In the genomic region with DNA sequence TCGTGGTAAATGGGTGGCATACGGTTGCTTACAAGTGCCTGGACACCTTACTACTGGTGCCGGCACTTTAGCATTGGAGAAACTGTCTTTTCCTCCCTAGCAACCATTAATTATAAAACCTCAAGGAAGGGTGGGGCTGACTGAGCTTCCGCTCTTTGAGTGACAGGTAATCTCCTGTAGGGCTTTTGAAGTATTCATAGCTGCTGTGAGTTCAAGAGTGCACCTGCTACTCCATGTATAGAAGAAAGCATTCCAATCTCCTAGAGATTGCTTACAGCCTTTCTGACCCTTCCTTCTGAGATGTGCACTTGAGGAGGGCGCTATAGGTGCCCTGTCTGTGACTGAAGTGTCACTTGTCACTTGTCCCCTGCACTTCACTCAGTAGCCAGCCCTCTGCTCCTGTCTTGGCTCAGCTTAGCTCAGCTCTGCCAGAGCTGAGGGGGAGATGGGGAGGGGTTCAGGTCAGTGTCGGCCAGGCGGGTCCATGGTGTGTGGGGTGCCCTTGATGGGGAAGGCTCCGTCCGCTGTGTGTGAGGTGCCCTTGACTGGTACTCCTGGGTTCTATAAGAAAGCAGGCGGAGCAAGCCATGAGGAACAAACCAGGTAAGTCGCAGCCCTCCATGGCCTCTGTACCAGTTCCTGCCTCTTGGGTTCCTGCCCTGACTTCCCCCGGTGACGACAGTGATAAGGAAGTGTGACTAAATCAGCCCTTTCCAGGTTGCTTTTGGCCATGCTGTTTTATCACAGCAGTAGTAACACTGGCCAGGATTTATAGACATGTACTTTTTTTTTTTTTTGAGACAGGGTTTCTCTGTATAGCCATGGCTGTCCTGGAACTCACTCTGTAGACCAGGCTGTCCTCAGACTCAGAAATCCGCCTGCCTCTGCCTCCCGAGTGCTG, we compare ENCODE assay signal across 17 mouse cellular contexts. TPM values are rescaled to one million over a fixed set of nuclear protein-coding genes. Genes with fewer than 3 reads are reported as not detected.
DNase-seq lines count a peak whose midpoint lies in the region; ATAC-seq and TF ChIP-seq lines count a peak whose summit lies in the region.
"Had no signal": no experiment of that assay in that cellular context is flagged by ENCODE, and none has a peak within 500 bp of the region (broad histone marks: within the 10 kb centered on the region; RNA-seq: fewer than 3 reads in every experiment).

No protein-coding gene starts in this region.

- no peaks in the 10 kb centered on the region; the same call in 1 of the 2 replicates for H3K36me3 ChIP-seq in kidney, adult 2 months (ENCODE audit: control insufficient read depth, insufficient read depth, low read length)
- peaks cover 16% of the 10 kb centered on the region; the same call in 1 of the 2 replicates for H3K36me3 ChIP-seq in midbrain, embryonic 15.5 days (replicated peaks)
- no peaks in the 10 kb centered on the region for H3K36me3 ChIP-seq in midbrain, embryonic 11.5 days (ENCODE audit: control insufficient read depth, insufficient read depth, low read length)
- peaks cover 38% of the 10 kb centered on the region for H3K36me3 ChIP-seq in stomach, embryonic 14.5 days (ENCODE audit: control insufficient read depth, insufficient read depth, low read length)

- no peak overlapping the region for H3K4me2 ChIP-seq in midbrain, embryonic 15.5 days
- H3K4me2 ChIP-seq in midbrain, embryonic 11.5 days, result no peak overlapping the region
- H3K4me2 ChIP-seq in stomach, embryonic 14.5 days (replicated peaks; ENCODE audit: low read depth, low read length), result no peak overlapping the region
- H3K4me2 ChIP-seq: embryonic facial prominence, embryonic 15.5 days; neural tube, embryonic 15.5 days had no signal

- DNase-seq in kidney, adult 2 months, result peak; percentile 15
- no peak for DNase-seq in kidney, postnatal 14 days
- no peak for DNase-seq in midbrain, embryonic 11.5 days (ENCODE audit: low spot score, missing footprints)
- DNase-seq in adrenal gland, adult 18-20 months (ENCODE audit: low spot score in 2 of 2), result no peak
- DNase-seq in left cerebral cortex, postnatal 14 days (ENCODE audit: low spot score in 2 of 2), result no peak
- DNase-seq: adrenal gland, postnatal 25 days; gastrocnemius, postnatal 25 days; kidney, postnatal 10 days; retina, postnatal 1 day; spleen, adult 18-20 months; thymus, postnatal 4 days had no signal

- intact Hi-C loops in left cerebral cortex, postnatal 14 days (cut with DNase I), result no loop called here

- H3K9me3 ChIP-seq in midbrain, embryonic 15.5 days, result no peaks in the 10 kb centered on the region
- no peaks in the 10 kb centered on the region for H3K9me3 ChIP-seq in midbrain, embryonic 11.5 days (ENCODE audit: control insufficient read depth, low read length)
- no peaks in the 10 kb centered on the region for H3K9me3 ChIP-seq in stomach, embryonic 14.5 days (ENCODE audit: control insufficient read depth, low read depth, low read length)
- H3K9me3 ChIP-seq: embryonic facial prominence, embryonic 15.5 days; limb, embryonic 10.5 days; neural tube, embryonic 15.5 days had no signal

- no peak overlapping the region for H3K27ac ChIP-seq in kidney, adult 2 months (ENCODE audit: insufficient read depth, low read depth, low read length)
- H3K27ac ChIP-seq in midbrain, embryonic 15.5 days, result no peak overlapping the region
- H3K27ac ChIP-seq in midbrain, embryonic 11.5 days (ENCODE audit: low read depth, low read length), result no peak overlapping the region
- H3K27ac ChIP-seq in stomach, embryonic 14.5 days (ENCODE audit: low read length), result no peak overlapping the region
- H3K27ac ChIP-seq: embryonic facial prominence, embryonic 15.5 days; limb, embryonic 10.5 days; neural tube, embryonic 15.5 days had no signal

- no peak for TF ChIP-seq POLR2A in kidney, adult 2 months (IDR thresholded peaks at IDR 0.05; ENCODE audit: low read depth, low read length)

- ATAC-seq in midbrain, embryonic 15.5 days (replicated peaks), result 0 out of 2 replicates have a peak, but pooled peaks have one; percentile 37
- ATAC-seq in midbrain, embryonic 11.5 days (ENCODE audit: low FRiP score), result no peak
- peak; percentile 71 for ATAC-seq in common myeloid progenitor, adult 5-6 weeks (replicated peaks; ENCODE audit: low read depth, poor library complexity, severe bottlenecking)
- ATAC-seq in stomach, embryonic 14.5 days (ENCODE audit: insufficient number of reproducible peaks, insufficient read depth, low FRiP score, low read depth), result 0 out of 2 replicates have a peak, but pooled peaks have one; percentile 10

- no peak overlapping the region for H3K9ac ChIP-seq in midbrain, embryonic 15.5 days
- H3K9ac ChIP-seq in midbrain, embryonic 11.5 days (ENCODE audit: low read length), result no peak overlapping the region
- H3K9ac ChIP-seq in stomach, embryonic 14.5 days (replicated peaks; ENCODE audit: low read depth, low read length), result no peak overlapping the region
- H3K9ac ChIP-seq: embryonic facial prominence, embryonic 15.5 days; neural tube, embryonic 15.5 days had no signal

- WGBS in kidney, adult 2 months, result 78% methylated on average over 15 of the region's 15 CpGs
- 83% methylated on average over 15 of the region's 15 CpGs for WGBS in midbrain, embryonic 15.5 days
- WGBS in midbrain, embryonic 11.5 days, result 93% methylated on average over 15 of the region's 15 CpGs
- 85% methylated on average over 15 of the region's 15 CpGs for WGBS in stomach, embryonic 14.5 days

- no peak for TF ChIP-seq CTCF in kidney, adult 2 months (conservative IDR thresholded peaks at IDR 0.05; ENCODE audit: insufficient read depth, insufficient read length, low read depth, low read length)

- no peak overlapping the region for H3K4me3 ChIP-seq in kidney, adult 2 months (ENCODE audit: insufficient read depth, low read depth, low read length)
- H3K4me3 ChIP-seq in midbrain, embryonic 15.5 days, result no peak overlapping the region
- H3K4me3 ChIP-seq in midbrain, embryonic 11.5 days (ENCODE audit: low read depth, low read length), result no peak overlapping the region
- H3K4me3 ChIP-seq in stomach, embryonic 14.5 days (ENCODE audit: low read depth, low read length), result no peak overlapping the region
- H3K4me3 ChIP-seq: embryonic facial prominence, embryonic 15.5 days; limb, embryonic 10.5 days; neural tube, embryonic 15.5 days had no signal

- no peaks in the 10 kb centered on the region for H3K4me1 ChIP-seq in kidney, adult 2 months (ENCODE audit: control insufficient read depth, insufficient read depth, low read length)
- H3K4me1 ChIP-seq in midbrain, embryonic 15.5 days, result no peaks in the 10 kb centered on the region
- no peaks in the 10 kb centered on the region for H3K4me1 ChIP-seq in midbrain, embryonic 11.5 days (ENCODE audit: control insufficient read depth, insufficient read depth, low read length)
- no peaks in the 10 kb centered on the region for H3K4me1 ChIP-seq in stomach, embryonic 14.5 days (ENCODE audit: control insufficient read depth, insufficient read depth, low read length)
- H3K4me1 ChIP-seq: embryonic facial prominence, embryonic 15.5 days; limb, embryonic 10.5 days; neural tube, embryonic 15.5 days had no signal

- no peaks in the 10 kb centered on the region for H3K27me3 ChIP-seq in kidney, adult 2 months (replicated peaks; ENCODE audit: control insufficient read depth, insufficient read depth, low read length)
- no peaks in the 10 kb centered on the region for H3K27me3 ChIP-seq in midbrain, embryonic 15.5 days (replicated peaks)
- H3K27me3 ChIP-seq in midbrain, embryonic 11.5 days (ENCODE audit: control insufficient read depth, insufficient read depth, low read length), result no peaks in the 10 kb centered on the region
- H3K27me3 ChIP-seq in stomach, embryonic 14.5 days (ENCODE audit: control insufficient read depth, insufficient read depth, low read length), result no peaks in the 10 kb centered on the region
- H3K27me3 ChIP-seq: embryonic facial prominence, embryonic 15.5 days; neural tube, embryonic 15.5 days had no signal

RNA-seq across cellular contexts. Expression of gene Ube2r2, which starts 44.5 kb away (rescaled TPM):
- 59.7 and 67.4 TPM in 2 replicates for polyA plus RNA-seq in kidney, adult 2 months (2012; rRNA removed)
- 58.0 and 60.2 TPM in 2 replicates for polyA plus RNA-seq in midbrain, embryonic 15.5 days (2015; fragmentation: Nextera tagmentation; extraction: Ambion mirVana)
- 95.5 and 99.0 TPM in 2 replicates for polyA plus RNA-seq in midbrain, embryonic 11.5 days (2014; fragmentation: Nextera tagmentation; extraction: Ambion mirVana)
- total RNA-seq in common myeloid progenitor, adult 5-6 weeks (2017), result 34.3 and 36.5 TPM in 2 replicates
- polyA plus RNA-seq in stomach, embryonic 14.5 days (2014; fragmentation: Nextera tagmentation; extraction: Ambion mirVana), result 85.7 and 87.5 TPM in 2 replicates
- total RNA-seq in adrenal gland, adult 18-20 months (2021), result 10 to 100 TPM; 82.4 to 98.4 TPM
- 10 to 100 TPM; 87.8 to 89.0 TPM for total RNA-seq in left cerebral cortex, postnatal 14 days (2021)

RNA-seq across cellular contexts. Expression of gene Nol6, which starts 55.8 kb away (rescaled TPM):
- 29.0 and 29.3 TPM in 2 replicates for polyA plus RNA-seq in kidney, adult 2 months (2012; rRNA removed)
- polyA plus RNA-seq in midbrain, embryonic 15.5 days (2015; fragmentation: Nextera tagmentation; extraction: Ambion mirVana), result 40.9 and 41.1 TPM in 2 replicates
- 17.6 and 19.1 TPM in 2 replicates for polyA plus RNA-seq in midbrain, embryonic 11.5 days (2014; fragmentation: Nextera tagmentation; extraction: Ambion mirVana)
- 19.7 and 33.3 TPM in 2 replicates for total RNA-seq in common myeloid progenitor, adult 5-6 weeks (2017)
- polyA plus RNA-seq in stomach, embryonic 14.5 days (2014; fragmentation: Nextera tagmentation; extraction: Ambion mirVana), result 22.5 and 26.1 TPM in 2 replicates
- 10 to 100 TPM; 50.0 to 59.8 TPM for total RNA-seq in adrenal gland, adult 18-20 months (2021)
- 10 to 100 TPM; 82.7 to 84.0 TPM for total RNA-seq in left cerebral cortex, postnatal 14 days (2021)
